Mouse (Mus musculus) liver, embryonic 16.5 days (tissue): ENCODE data around the gene Fgf5. TPM values are rescaled to one million over a fixed set of nuclear protein-coding genes. Genes with fewer than 3 reads are reported as not detected.

ENCODE experiments used
- ATAC-seq: fragments of 200-750 bp; cut with Nextera tagmentation; 2 replicates; pipeline ENCODE4 v1.8.0; 2017; ENCODE audit warnings: low read depth, mild to moderate bottlenecking, moderate number of reproducible peaks, moderate library complexity
- H3K27ac ChIP-seq: fragments of 300-500 bp; sonication (generic); 2 replicates; pipeline ENCODE4 v1.5.1; 2014; ENCODE audit warnings: mild to moderate bottlenecking, low read length
- H3K27me3 ChIP-seq: fragments of 300-500 bp; sonication (generic); 2 replicates; pipeline ENCODE4 v1.6.1; 2014; ENCODE audit warnings: low read depth, low read length, mixed read lengths; ENCODE audit not compliant: control insufficient read depth, insufficient read depth
- H3K36me3 ChIP-seq: fragments of 300-500 bp; sonication (generic); 2 replicates; pipeline ENCODE4 v1.6.1; 2014; ENCODE audit warnings: mild to moderate bottlenecking; ENCODE audit not compliant: control insufficient read depth, insufficient read depth
- H3K4me1 ChIP-seq: fragments of 300-500 bp; sonication (generic); 2 replicates; pipeline ENCODE4 v1.6.1; 2014; ENCODE audit warnings: low read depth, low read length, mixed read lengths; ENCODE audit not compliant: control insufficient read depth
- H3K4me2 ChIP-seq: fragments of 300-500 bp; sonication (generic); 2 replicates; pipeline ENCODE4 v1.6.1; 2014; ENCODE audit warnings: low read depth, low read length, mixed read lengths
- H3K4me3 ChIP-seq: fragments of 300-500 bp; sonication (generic); 2 replicates; pipeline ENCODE4 v1.5.1; 2014; ENCODE audit warnings: low read depth, mild to moderate bottlenecking, low read length
- H3K9ac ChIP-seq: fragments of 300-500 bp; sonication (generic); 2 replicates; pipeline ENCODE4 v1.6.1; 2014; ENCODE audit warnings: low read depth, low read length
- H3K9me3 ChIP-seq: fragments of 300-500 bp; sonication (generic); replicated peaks from 2 replicates; pipeline ENCODE4 v1.6.1; 2016; ENCODE audit warnings: low read length; ENCODE audit not compliant: control insufficient read depth
- WGBS: fragments of 180-500 bp; shearing (Covaris S2); extraction: QIAGEN DNeasy Blood & Tissue Kit; methylation state at CpG from one replicate; pipeline ENCODE4 v1.1.7; 2014; ENCODE audit not compliant: insufficient replicate concordance; 5-methylcytosine and 5-hydroxymethylcytosine counted together
- polyA plus RNA-seq: library from polyadenylated mRNA; unstranded; fragments of >200 nt; fragmentation: Nextera tagmentation; extraction: Ambion mirVana; gene quantifications from 2 replicates; pipeline ENCODE4 v1.2.1, GENCODE M21; 2015

Fgf5 gene
- polyA plus RNA-seq, 1 experiment from 2014 or later: 0.09 TPM

- H3K27ac ChIP-seq: no peak overlapping the region
- no peak for ATAC-seq
- no peak overlapping the region for H3K4me3 ChIP-seq
- H3K36me3 ChIP-seq: no peaks in the 10 kb centered on the region
- no peaks in the 10 kb centered on the region for H3K4me1 ChIP-seq
- no peaks in the 10 kb centered on the region for H3K9me3 ChIP-seq
- no peak overlapping the region for H3K4me2 ChIP-seq
- no peak overlapping the region for H3K9ac ChIP-seq
- H3K27me3 ChIP-seq: no peaks in the 10 kb centered on the region
- 58% methylated on average over 7 of the region's 7 CpGs for WGBS
These were observed 7.2 kb upstream of the Fgf5 start for GRCm38 (mm10) chr5:98246826-98247225.

- Histone ChIP-seq H3K27ac (no peak overlapping the region), H3K4me3 (no peak overlapping the region), H3K4me1 (no peaks in the 10 kb centered on the region), H3K27me3 (peaks cover 3% of the 10 kb centered on the region; the same call in 1 of the 2 replicates), H3K9ac (no peak overlapping the region), H3K4me2 (no peak overlapping the region), H3K36me3 (no peaks in the 10 kb centered on the region), H3K9me3 (no peaks in the 10 kb centered on the region)
- 42% methylated on average over 2 of the region's 2 CpGs for WGBS
- no peak for ATAC-seq
These were observed 6.5 kb upstream of the Fgf5 start for GRCm38 (mm10) chr5:98247516-98247915.

GRCm38 (mm10) chr5:98253147-98253546 lies 837 bp upstream of the Fgf5 start:
- 11% methylated on average over 6 of the region's 6 CpGs for WGBS
- H3K27ac ChIP-seq: no peak overlapping the region
- H3K27me3 ChIP-seq: peaks cover 36% of the 10 kb centered on the region
- no peak overlapping the region for H3K4me3 ChIP-seq
- no peaks in the 10 kb centered on the region; the same call in 1 of the 2 replicates for H3K4me1 ChIP-seq
- no peak for ATAC-seq
- no peak overlapping the region for H3K9ac ChIP-seq
- H3K4me2 ChIP-seq: no peak overlapping the region
- no peaks in the 10 kb centered on the region for H3K36me3 ChIP-seq
- H3K9me3 ChIP-seq: no peaks in the 10 kb centered on the region

- H3K4me3 ChIP-seq: no peak overlapping the region
- H3K4me1 ChIP-seq: no peaks in the 10 kb centered on the region; the same call in 1 of the 2 replicates
- no peaks in the 10 kb centered on the region for H3K9me3 ChIP-seq
- no peak overlapping the region for H3K27ac ChIP-seq
- 5% methylated on average over 12 of the region's 12 CpGs for WGBS
- H3K4me2 ChIP-seq: no peak overlapping the region
- H3K9ac ChIP-seq: no peak overlapping the region
- H3K36me3 ChIP-seq: no peaks in the 10 kb centered on the region
- ATAC-seq: no peak
- H3K27me3 ChIP-seq: peaks cover 36% of the 10 kb centered on the region
These were observed 1.2 kb downstream of the Fgf5 start for GRCm38 (mm10) chr5:98255176-98255575.

GRCm38 (mm10) chr5:98255760-98256490 lies 1.9 kb downstream of the Fgf5 start:
- Histone ChIP-seq H3K36me3 (no peaks in the 10 kb centered on the region), H3K27ac (no peak overlapping the region), H3K4me1 (no peaks in the 10 kb centered on the region; the same call in 1 of the 2 replicates), H3K4me2 (no peak overlapping the region), H3K27me3 (peaks cover 36% of the 10 kb centered on the region), H3K4me3 (no peak overlapping the region), H3K9me3 (no peaks in the 10 kb centered on the region), H3K9ac (no peak overlapping the region)
- WGBS: 8% methylated on average over 18 of the region's 18 CpGs
- no peak for ATAC-seq

- WGBS: 75% methylated on average over 21 of the region's 21 CpGs
- Histone ChIP-seq H3K27ac (no peak overlapping the region), H3K4me1 (no peaks in the 10 kb centered on the region), H3K4me3 (no peak overlapping the region), H3K27me3 (no peaks in the 10 kb centered on the region), H3K9ac (no peak overlapping the region), H3K9me3 (no peaks in the 10 kb centered on the region), H3K4me2 (no peak overlapping the region), H3K36me3 (no peaks in the 10 kb centered on the region)
- no peak for ATAC-seq
These were observed 21.4 kb downstream of the Fgf5 start for GRCm38 (mm10) chr5:98275318-98275818.

GRCm38 (mm10) chr5:98281993-98282392 lies 28.0 kb downstream of the Fgf5 start:
- no peaks in the 10 kb centered on the region for H3K9me3 ChIP-seq
- H3K36me3 ChIP-seq: no peaks in the 10 kb centered on the region
- no peak overlapping the region for H3K27ac ChIP-seq
- H3K4me2 ChIP-seq: no peak overlapping the region
- no peak for ATAC-seq
- WGBS: 63% methylated on average over 9 of the region's 9 CpGs
- no peak overlapping the region for H3K4me3 ChIP-seq
- no peaks in the 10 kb centered on the region; the same call in 1 of the 2 replicates for H3K27me3 ChIP-seq
- no peaks in the 10 kb centered on the region for H3K4me1 ChIP-seq
- no peak overlapping the region for H3K9ac ChIP-seq

GRCm38 (mm10) chr5:98283696-98284478 lies 29.9 kb downstream of the Fgf5 start:
- no peaks in the 10 kb centered on the region for H3K4me1 ChIP-seq
- H3K27me3 ChIP-seq: no peaks in the 10 kb centered on the region; the same call in 1 of the 2 replicates
- WGBS: 30% methylated on average over 17 of the region's 17 CpGs
- H3K9me3 ChIP-seq: no peaks in the 10 kb centered on the region
- H3K36me3 ChIP-seq: no peaks in the 10 kb centered on the region
- H3K27ac ChIP-seq: no peak overlapping the region
- ATAC-seq: no peak
- H3K9ac ChIP-seq: no peak overlapping the region
- H3K4me3 ChIP-seq: no peak overlapping the region
- H3K4me2 ChIP-seq: no peak overlapping the region

GRCm38 (mm10) chr5:98290642-98291041 lies 36.7 kb downstream of the Fgf5 start:
- Histone ChIP-seq H3K9ac (no peak overlapping the region), H3K36me3 (no peaks in the 10 kb centered on the region), H3K4me2 (no peak overlapping the region), H3K27ac (no peak overlapping the region), H3K27me3 (peaks cover 17% of the 10 kb centered on the region), H3K4me1 (no peaks in the 10 kb centered on the region), H3K9me3 (no peaks in the 10 kb centered on the region), H3K4me3 (no peak overlapping the region)
- no peak for ATAC-seq
- WGBS: 73% methylated on average over 8 of the region's 8 CpGs
